Mouse (Mus musculus) layer of hippocampus, postnatal 10 days (tissue): Measurements from ENCODE around the gene Traf3ip1. TPM values are rescaled to one million over a fixed set of nuclear protein-coding genes. Genes with fewer than 3 reads are reported as not detected.

Source experiments
- DNase-seq, 2 experiments: peaks; one replicate each; pipeline ENCODE4 v3.0.0; 2021; ENCODE audit warnings: low spot score in 2 of 2
- long read RNA-seq: library from polyadenylated mRNA; stranded (forward); transcript quantifications from one replicate; pipeline ENCODE4 v2.0.0, GENCODE M21; 2023
- total RNA-seq, 2 experiments: library from RNA; stranded (reverse); gene quantifications; 2 replicates each; pipeline ENCODE4 v1.2.3; 2021

Traf3ip1 gene
- total RNA-seq = 10 to 100 TPM; 12.9 to 14.9 TPM
- long read RNA-seq, partial matches to known transcripts = 0 of 1 reads
- long read RNA-seq, other reads (novel, unspliced or antisense) = 1 of 1 reads

DNA sequence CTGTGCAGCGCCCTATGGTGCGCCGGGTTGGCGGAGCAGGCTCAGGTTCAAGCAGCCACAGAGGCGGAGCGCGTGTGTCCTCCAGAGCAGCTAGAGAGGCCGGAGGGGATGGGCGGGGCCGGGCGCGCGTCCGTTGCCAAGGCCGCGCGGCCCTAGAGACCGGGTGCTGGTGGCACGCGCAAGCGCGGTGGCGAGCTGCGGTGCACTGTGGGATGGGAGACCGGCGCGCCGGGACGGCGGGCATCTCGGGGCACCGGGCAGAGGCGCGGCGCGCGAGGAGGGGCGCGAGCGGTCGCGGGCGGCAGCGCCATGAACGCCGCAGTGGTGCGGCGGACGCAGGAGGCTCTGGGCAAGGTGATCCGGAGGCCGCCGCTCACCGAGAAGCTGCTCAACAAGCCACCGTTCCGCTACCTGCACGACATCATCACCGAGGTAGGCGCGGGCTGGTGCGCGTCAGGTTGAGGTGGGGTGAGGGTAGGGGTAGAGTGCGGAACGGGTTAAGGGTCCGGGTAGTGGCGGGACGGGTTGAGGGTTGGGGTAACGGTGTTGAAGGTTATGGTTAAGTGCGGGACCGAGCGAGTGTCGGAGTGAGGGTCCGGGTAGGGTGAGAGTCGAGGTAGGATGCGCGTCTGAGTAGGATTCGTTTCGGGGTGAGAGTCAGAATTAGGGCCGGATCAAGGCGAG is at the start of gene Traf3ip1:
TSS of gene Traf3ip1 (plus strand) at position 191 of the 684 bp plus-strand sequence.
- DNase-seq = peak; percentile 84 to 92

DNA sequence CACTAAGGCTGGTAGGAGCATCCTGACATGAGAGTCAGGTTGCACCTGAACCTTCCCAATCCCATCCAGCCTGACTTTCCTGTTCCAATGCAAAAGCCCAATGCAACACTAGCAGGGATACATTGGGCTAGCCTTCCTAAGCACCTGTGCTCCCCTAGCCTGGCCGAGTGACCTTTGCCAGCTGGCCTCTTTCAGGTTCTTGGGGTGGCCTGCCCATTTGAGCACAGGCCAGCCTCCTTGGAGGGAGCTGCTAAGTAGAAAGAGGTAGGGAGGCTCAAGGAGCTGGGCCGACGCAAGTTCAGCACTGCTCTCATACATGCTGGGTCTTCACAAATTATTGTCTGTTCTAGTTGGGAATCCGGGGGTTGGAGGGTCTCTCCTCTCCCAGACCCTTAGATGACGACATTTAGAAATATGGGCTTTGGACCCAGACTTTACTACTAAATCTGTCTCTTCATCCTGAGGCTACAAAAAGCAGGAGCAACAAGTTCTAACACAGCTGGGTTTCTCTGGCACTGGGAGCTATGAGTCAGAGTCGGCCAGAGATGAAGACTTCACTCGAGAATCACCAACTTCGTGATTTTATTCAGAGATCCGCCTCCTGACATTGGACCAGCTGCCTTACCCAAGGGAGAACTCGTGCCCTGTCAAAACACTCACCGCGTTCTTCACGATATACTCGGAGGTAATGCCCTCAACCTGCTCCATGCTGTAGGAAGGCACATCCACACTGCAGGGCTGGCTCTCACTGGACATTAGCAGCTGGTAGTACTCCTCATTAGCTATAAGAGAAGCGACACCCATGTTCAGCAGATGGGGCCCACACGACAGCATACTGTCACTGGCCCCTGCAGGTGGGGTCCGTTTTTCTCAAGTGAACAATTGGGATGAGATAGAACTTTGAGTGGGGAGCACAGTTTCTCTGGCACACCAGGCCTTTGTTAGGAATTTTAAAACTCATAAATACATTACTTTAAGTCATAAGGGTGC is 49.3 kb upstream of the Traf3ip1 start:
- DNase-seq = no peak

DNA sequence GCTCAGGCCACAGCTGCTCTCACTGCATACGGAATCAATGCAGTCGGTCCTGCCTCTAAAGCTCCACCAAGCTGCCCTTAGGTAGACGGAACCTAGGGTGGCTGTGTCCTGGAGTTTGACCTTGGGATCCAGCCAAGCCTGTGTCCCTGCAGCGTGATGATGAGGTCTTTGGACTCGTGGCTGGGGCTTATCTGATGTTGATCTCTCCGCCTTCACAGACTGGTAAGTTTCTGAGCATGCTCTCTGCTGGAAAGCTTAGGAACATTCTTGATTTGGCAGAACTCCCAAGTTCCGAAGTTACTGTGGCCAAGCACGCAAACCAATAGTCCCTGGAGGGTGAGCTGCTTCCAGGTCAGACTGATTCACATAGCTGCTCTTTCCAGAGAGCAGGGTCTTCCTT is 48.4 kb upstream of the Traf3ip1 start:
- DNase-seq = no peak

DNA sequence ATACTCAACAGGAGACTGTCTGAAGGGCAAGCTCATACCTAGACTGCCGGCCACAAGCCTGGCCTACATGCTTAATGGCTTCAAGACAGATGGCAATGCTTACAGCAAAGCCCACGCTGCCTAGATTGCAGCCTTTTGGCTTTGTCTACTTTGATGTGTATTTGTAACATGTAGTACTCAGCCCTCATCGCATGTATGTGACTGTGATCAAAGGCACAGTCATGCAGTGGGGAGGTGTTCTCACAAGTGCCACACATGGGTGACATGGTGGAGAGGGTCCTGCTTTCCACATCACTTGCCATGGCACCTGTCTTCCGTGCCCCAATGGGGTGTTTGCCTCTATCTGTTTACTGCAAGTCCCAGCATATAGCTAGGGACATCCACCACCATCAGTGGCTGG is 47.9 kb upstream of the Traf3ip1 start:
- no peak for DNase-seq

DNA sequence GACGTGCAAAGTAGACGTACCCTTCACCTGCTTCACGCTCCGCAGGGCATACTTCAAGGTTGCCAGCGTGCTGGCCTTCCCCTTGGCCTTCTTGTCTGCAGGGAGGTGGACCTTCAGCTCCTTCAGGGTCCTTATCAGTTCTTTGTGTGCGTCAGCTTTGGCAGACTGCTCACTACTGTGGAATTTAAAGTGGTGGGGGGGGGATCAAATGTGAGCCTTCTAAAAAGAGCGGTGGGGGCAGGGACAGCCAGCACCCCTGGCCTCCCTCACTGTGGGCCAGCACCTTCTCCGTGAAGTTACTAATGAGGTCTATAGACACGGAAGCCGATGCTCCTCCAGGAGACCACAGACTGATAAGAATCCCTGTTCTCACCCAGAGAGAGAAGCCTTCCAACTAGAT is 45.8 kb upstream of the Traf3ip1 start:
- no peak for DNase-seq

DNA sequence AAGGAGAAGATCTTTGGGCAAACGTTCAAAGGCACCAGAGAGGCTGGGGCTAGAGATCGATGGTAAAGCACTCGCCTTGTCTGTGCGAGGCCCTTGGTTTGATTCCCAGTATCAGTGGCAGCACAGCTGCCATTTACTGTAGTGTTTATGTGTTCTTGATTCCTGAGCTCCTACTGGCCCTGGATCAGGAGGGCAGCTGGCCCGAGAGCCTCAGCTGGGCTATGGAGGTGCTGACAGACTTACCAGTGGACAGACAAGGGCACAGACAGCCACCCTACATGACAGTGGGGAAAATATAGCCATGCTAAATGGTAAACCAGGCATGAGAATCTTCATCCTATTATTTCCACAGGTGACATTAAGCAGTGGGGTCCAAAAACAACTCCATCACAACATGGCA is 43.6 kb upstream of the Traf3ip1 start:
- no peak for DNase-seq

DNA sequence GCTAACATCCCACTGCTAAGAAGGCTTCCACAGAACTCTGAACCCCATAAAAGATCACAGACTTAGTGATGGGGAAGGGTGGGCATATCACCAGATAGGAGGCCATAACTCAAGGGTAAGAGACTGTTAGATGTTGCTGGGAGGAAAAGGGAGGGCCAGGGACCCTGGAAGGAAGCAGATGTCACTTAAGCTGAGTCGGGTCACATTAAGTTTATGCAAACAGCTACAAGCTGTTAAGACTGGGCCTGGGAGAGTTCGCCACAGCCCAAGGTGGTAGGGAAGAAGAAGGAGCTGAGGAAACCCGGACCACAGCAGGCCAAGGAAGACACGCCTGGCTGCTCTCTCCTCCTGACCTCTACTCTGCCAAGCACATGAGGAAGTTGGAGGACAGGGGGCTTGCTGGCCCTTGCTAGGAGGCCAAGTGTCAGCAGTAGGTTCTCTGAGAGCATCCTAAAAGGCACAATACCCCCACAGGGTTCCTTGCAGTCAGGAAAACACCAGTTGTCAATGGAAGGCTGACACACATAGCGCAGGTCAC is 42.8 kb upstream of the Traf3ip1 start:
- no peak for DNase-seq

DNA sequence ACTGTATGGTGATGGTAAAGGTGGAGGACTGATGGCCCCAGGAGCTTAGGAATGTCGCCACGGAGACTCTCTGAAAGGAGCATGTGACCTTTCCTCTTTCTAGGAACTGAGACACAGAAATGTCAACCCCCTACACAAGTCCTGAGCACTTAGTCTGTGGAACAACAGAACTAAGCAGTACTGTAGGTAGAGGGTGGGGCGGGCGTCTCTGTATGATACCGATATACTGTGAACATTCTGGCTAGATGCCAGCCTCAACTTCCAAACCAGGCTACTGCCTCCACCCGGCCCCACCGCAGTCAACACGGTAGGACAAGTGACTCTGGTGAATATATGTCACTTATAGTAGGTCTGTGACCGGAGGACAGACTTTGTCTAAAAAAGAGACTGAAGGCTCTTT is 40.5 kb upstream of the Traf3ip1 start:
- no peak for DNase-seq

DNA sequence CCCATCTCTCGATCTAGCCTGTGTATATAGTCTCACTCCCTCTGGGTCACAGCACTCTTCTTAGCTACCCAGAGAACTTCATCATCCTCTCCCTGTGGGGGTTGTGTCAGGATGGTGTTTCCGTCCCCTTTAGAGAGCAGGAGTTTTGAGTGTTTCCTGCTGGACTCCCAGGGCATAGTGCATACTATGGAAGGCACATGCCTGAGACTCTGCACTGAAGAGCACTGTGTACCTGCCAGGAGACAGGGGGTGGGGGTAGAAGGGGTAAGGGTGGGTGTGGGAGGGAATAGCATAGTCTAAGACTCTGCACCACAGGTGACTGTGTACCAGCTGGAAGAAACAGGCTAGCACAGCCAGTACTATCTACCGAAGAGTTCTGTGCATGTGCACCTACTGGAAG is 40.1 kb upstream of the Traf3ip1 start:
- no peak for DNase-seq

DNA sequence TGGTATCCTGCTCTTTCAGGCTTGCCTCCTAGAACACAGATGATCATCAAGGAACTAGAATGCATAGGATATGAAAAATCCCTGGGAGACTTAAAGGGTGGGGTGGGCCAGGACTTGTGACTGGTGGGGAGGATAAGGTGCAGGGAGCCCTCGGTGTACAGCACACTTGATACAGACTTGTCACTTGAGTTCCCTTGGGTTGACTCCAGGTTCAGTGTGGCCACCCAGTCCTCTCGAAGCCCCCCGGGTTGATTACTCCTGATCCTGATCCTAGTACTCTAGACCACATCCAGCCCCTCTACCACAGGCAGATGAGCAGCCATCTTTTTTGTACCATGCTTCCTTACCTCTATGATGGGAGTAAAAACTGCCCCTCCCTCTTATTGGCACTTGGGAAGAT is 39.5 kb upstream of the Traf3ip1 start:
- no peak for DNase-seq

DNA sequence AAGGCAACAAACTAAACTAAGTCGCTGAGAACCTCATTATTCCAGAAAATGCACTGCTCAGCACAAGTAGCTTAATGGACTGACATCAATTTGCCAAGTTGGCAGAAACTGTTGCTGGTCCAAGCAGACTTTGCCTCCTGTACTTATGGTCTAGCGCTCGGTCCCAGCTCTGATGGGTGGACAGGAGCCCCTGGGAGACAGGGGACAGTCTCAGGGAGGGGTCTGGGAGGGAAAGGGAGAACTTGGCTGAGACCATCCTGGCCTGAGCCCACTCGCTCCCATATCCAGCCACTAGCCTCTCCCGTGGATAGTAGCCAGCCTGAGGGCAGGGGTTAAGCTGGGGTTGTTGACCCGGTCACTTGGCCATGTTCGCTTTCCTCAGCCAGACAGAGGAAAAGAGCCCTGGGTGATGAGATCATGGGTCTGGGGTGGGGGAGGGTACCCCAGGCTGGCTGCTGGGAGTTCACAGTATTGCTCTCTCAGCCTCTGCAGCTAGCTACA is 38.7 kb upstream of the Traf3ip1 start:
- peak; percentile 34 to 45 for DNase-seq

DNA sequence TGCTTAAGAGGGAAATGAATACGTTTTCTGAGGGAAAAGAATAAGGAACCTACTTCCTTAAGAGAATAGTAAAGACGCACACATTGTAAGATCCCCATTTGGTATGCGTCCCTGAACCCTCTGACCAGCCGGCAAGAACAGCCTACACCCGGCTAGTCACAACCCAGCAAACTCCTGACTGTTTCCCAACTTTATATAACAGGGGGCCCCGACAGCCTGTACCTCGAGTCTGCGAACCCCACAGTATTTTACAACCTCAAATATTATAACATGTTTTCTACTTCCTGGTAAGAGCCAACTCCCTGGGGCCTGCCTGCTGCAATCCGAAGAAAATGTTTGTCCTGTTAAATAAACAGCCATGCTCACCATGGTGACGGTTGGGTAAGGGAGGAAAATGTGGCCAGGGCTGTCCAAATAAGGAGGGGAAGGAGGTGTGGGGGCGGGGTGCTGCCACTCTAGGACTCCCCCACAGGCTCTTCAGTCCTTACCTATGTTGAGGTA is 38.1 kb upstream of the Traf3ip1 start:
- peak; percentile 38 to 47 for DNase-seq

DNA sequence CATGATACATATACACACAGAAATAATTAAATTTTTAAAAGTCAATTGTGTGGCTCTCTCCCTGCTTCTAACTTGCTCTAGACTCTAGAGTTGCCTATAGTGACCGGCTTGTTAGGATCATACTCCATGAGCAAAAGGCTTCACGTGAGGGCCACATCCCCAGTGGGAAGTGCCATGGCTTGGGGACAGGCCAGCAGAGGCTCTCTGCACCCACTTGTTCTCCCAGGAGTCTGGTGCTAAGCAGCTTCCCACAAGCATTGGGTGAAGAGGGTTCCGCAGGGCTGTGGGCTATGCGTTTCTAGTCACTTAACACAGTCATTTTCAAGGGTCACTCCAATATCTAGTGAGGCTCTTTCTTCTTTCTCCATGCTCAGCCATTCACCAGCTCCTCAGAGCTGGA is 37.3 kb upstream of the Traf3ip1 start:
- no peak for DNase-seq

DNA sequence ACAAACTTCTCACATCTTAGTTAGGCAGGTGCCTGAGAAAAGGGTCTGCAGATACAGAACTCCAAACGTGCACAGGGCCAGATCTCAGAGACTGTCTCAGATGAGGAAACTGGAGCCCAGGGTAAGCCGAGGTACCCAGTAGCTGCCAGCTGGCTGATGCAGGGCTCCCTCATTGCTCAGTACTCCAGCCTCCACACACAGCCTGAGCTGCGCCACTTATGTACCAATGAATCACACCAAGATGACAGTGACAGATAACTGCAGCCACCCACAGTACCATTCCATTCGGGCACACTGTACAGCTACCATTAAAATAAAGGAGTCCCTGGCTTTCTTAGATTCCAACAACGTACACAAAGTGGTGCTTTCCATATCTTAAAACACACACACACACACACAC is 36.7 kb upstream of the Traf3ip1 start:
- peak; percentile 30 to 42 for DNase-seq

DNA sequence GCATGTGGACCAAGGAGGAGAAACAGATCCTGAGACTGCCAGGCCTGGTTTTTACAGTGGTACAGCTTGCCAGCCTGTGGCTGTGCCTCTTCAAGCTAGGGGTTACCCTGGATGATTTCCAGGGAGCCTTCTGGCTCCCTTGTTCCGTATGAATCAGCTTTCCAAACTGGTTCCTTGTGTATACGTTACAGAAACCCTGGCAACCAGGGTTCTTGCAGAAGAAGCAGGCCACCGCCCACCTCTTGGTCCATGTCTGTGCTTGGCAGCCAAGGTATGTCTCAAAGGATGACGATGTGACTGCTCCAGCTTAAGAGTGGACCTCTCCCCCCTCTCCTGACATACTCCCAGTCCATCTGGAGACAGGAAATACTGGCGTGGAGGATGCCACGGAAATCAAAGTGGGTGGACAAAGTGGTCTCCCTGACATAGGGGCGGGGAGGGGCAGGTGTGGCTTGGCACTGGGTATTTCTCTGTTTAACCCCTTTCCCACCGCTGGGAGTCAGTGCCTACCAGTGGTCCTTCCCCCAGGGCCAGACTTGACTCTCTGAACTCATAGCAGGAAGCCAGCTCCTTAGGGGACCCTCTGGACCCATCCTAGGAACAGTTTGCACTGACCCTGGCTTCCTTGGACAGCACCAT is 36.1 kb upstream of the Traf3ip1 start:
- DNase-seq = peak; percentile 54 to 55

DNA sequence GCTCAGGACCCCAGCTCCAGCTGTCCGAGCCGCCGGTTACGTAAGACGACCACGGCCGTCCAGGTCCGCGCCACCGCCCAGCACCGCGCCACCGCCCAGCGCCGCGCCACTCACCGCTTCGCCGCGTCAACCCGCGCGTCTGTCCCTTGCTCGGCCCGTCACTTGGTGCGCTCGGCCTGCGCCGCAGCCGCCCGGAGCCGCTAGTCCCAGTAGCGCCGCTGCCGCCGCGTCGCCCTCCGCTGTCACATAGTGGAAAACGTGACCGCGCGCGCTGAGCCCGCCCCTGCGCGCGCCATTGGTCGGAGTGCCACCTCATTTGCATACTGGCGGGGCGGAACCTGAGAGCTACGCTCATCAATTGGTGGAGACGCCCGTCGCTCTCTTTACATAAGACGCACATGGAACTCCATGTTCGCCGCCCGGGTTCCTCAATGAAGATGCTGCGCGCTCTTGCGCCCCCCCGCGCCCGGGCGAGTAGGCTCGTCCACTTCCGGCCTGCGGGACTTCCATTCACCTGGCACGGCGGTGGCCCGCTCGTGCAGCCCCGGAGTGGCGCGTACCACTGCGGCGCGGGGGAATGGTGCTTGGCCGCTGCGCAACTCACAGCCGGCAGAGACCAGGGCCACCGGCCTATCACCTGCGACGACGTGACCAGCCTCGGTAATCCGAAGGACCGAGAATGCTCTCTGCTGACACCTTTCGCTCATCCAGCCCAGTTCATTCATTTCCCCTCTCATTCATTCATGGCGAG is 35.2 kb upstream of the Traf3ip1 start, which contains the start of gene Per2:
TSS of gene Per2 (minus strand) at position 266 of the 751 bp plus-strand sequence.
- peak; percentile 99 for DNase-seq

DNA sequence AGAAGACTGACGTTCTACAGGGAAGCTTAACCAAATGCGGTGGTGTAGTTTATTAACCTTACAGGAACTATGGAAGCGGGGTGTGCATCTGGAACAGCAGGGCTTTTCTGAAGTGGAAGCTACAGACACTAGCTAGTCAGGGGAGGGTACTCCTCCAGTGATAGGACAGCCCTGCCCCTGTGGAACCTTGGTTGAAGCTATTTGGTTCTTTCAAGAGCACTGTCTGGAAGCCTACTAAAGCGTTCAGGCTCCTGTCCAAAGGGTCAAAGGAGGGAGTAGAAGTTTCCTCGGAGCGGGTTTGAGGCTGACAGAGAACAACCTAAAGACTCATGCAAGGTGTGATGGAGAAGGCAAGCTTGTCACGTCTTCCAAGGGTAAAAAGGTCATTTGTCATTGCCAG is 34.4 kb upstream of the Traf3ip1 start:
- DNase-seq = no peak

DNA sequence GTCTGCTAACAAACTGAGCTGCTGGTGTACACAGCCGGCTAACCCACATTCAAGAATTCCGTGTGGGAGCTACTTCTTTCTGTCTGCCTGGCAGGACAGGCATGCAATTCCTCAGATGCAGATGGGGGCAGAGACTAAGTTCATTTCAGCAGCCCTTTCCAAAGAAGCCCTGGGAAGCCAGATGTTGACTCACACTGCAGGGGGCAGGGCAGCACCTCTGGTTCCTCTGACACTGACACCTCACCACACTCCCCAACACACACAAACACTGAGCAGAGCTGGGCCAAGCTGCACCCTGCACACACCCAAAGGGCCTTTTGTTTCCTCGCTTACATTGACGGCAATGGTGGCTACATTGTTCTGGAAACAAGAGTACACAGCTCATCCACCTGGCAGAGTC is 33.9 kb upstream of the Traf3ip1 start:
- DNase-seq = no peak

DNA sequence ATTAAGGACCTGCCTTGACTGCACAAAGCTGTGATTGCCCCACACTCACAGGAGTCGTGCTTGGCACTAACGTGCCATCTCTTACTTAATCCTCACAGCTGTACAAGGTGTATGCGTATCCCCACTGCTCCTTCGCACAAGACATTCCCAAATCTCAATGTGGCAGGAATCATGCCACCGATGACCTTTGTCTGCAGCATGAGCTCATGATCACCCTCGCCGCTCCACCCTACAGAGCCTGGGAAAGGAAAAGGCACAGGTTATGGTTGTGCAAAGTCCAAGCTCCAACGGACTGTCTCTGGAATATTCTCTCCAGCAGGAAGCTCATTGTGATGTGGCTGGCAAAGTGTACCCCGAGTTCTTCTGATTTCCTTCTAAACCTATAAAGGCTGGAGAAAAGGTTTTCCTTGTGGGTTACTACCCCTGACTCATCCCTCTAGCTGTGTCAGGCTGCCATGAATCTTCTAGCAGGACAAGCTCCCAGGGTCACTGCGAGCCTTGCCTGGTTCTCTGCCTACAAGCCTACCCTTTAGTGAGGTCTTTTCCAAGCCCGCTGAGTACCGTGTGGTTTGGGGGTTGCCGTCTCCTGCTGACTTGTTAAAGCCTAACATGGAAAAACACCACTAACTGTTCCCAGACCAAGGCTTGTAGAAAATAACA is 31.0 kb upstream of the Traf3ip1 start:
- no peak for DNase-seq

DNA sequence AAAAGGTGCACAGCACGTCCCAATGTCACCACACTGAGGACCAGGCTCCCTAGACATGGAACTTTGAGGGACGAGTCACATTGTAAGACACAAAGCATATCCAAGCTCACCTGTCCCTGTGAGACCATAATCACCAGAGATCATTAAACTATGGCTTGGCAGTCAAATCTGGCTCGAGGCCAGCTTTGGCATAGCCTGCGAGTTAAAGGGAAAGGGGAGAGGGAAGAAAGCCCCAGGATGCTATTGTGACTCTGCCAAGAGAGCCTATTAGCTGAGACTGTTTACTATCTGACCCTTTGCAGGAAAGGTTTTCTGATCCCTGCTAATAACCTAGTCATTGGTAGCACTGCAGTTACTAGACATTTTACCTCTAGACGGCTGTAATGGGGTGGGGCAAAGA is 30.0 kb upstream of the Traf3ip1 start:
- DNase-seq = no peak
